Mouse (Mus musculus) lung, postnatal 0 days (tissue): ENCODE results near the gene Actr3.

Experiments
- CTCF ChIP-seq: IDR thresholded peaks from 2 replicates; pipeline ENCODE4 v1.5.1; 2016; ENCODE audit warnings: antibody characterized with exemption, mild to moderate bottlenecking
- EP300 ChIP-seq: IDR thresholded peaks from 2 replicates; pipeline ENCODE4 v1.6.1; 2016; ENCODE audit warnings: antibody characterized with exemption, mild to moderate bottlenecking, control low read depth

DNA sequence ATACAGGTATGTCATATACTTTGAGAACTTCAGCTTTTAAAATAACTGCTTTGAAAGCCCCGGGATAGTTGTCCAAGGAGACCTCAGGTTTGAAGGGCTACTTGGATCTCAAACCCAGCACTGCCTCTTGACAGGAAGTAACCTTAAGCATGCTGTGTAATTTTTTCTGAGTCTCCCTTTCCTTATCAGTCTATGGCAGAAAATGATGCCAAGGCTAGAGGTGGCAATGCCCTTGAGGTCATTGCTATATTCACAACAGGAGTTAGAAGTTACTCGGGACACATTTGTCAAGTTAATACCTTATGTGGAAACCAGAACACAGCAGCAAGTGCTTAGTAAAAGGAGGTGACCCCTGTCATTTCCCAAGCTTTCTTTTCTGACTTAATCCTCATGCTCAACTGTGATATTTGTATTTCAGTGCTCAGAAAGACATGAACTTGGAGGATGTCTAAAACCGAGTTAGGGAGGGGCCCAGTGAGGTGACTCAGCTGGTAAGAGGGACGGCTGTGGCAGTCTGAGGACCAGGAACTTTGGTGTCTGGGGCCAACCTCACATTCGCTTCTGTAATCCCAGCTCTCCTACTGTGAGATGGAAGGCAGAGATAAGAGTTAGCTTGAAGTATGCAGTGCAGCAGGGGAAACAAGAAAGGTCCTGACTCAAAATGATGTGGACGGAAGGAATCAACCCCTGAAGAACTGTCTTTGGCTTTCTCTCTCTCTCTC, 40.6 kb upstream of the Actr3 start:
- TF ChIP-seq CTCF (no peak), EP300 (no peak)
